Mouse (Mus musculus) liver, embryonic 14.5 days (tissue): ENCODE measurements at regions not wholly inside any gene's neighbourhood (a gene's known extent, or its start where the extent isn't known, plus 50 kb on each side); places are given as distances from the start of the nearest gene placed in this dataset.

Experiments used
- CTCF ChIP-seq: IDR thresholded peaks from 2 replicates; pipeline ENCODE4 v1.5.1; 2016; ENCODE audit warnings: antibody characterized with exemption, low read depth, control low read depth
- EP300 ChIP-seq: IDR thresholded peaks from 2 replicates; pipeline ENCODE4 v1.6.1; 2016; ENCODE audit warnings: antibody characterized with exemption, low read depth

DNA sequence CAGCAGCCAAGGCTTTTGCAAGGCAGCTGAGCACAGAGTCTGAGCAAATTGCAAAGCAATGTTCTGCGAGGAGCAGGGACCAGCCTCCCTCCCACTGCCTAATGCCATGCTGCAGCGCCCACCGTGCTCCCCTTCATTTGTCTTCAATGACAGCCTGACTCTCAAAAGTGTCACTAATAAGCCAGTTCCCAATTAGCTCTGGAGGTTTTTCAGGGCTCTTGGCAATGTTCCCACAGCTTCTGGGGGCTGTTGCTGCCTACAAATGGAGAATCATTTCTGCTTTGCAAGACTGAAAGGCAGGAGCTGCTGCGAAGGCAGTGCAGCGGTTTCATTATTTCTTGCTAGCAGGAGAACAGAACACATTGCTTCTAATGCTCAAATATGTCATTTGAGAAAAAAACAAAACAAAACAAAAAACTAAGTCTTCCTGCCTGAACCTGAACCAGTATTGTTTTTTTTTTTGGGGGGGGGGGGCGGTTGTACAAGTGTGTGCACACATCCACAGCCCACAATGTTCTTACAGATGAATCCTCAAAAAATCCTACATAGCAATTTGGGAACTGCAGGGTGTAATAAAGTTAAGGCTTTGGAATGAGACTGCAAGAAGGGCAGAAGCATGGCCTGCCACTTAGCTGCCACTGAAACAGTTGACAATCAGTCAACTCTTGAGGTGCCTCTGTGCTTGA lies 283.5 kb upstream of the Emcn start:
- TF ChIP-seq CTCF (no peak), EP300 (no peak)
